Comparison of ENCODE assay signal across 23 mouse cellular contexts in genomic region chr4:150262301-150262700, GRCm38 (mm10).
"Had no signal": no experiment of that assay in that cellular context is flagged by ENCODE, and none has a peak within 500 bp of the region (broad histone marks: within the 10 kb centered on the region; RNA-seq: fewer than 3 reads in every experiment).

No protein-coding gene starts in this region.

- H3K36me3 ChIP-seq: hindbrain, embryonic 13.5 days; hindbrain, embryonic 15.5 days; limb, embryonic 13.5 days; limb, embryonic 15.5 days; liver, embryonic 12.5 days had no signal

- H3K9me3 ChIP-seq: heart, embryonic 10.5 days; heart, embryonic 12.5 days; hindbrain, embryonic 13.5 days; hindbrain, embryonic 15.5 days; limb, embryonic 13.5 days; limb, embryonic 15.5 days; liver, embryonic 12.5 days had no signal

- H3K9ac ChIP-seq: heart, embryonic 12.5 days; hindbrain, embryonic 13.5 days; hindbrain, embryonic 15.5 days; limb, embryonic 13.5 days; limb, embryonic 15.5 days; liver, embryonic 12.5 days; liver, embryonic 14.5 days had no signal

- ATAC-seq: hindbrain, postnatal 0 days; intestine, embryonic 16.5 days; liver, embryonic 12.5 days had no signal

- DNase-seq: gastrocnemius, postnatal 14 days; gastrocnemius, postnatal 36 days; heart, adult 18-20 months; heart, postnatal 10 days; heart, postnatal 36 days; kidney, adult 11 months; kidney, adult 2 months; kidney, adult 9 months; kidney, postnatal 14 days; kidney, postnatal 36 days; layer of hippocampus, adult 9-11 months; layer of hippocampus, postnatal 36 days; left cerebral cortex, postnatal 4 days had no signal

- H3K27me3 ChIP-seq: heart, embryonic 12.5 days; hindbrain, embryonic 13.5 days; hindbrain, embryonic 15.5 days; limb, embryonic 13.5 days; limb, embryonic 15.5 days had no signal

- H3K4me3 ChIP-seq: heart, embryonic 10.5 days; heart, embryonic 12.5 days; hindbrain, embryonic 13.5 days; hindbrain, embryonic 15.5 days; limb, embryonic 13.5 days; limb, embryonic 15.5 days; liver, embryonic 12.5 days had no signal

- H3K27ac ChIP-seq: heart, embryonic 10.5 days; hindbrain, embryonic 13.5 days; hindbrain, embryonic 15.5 days; hindbrain, postnatal 0 days; limb, embryonic 13.5 days; limb, embryonic 15.5 days; liver, embryonic 12.5 days; liver, embryonic 14.5 days had no signal

- H3K4me2 ChIP-seq: heart, embryonic 12.5 days; hindbrain, embryonic 13.5 days; hindbrain, embryonic 15.5 days; limb, embryonic 13.5 days; limb, embryonic 15.5 days; liver, embryonic 12.5 days had no signal
